Mouse (Mus musculus) lung, adult 2 months (tissue): ENCODE measurements around the gene Arid3a. TPM values are rescaled to one million over a fixed set of nuclear protein-coding genes. Genes with fewer than 3 reads are reported as not detected.
"Not testable (repeated sequence)": the region's sequence is repeated elsewhere in the genome, so short reads cannot be mapped to it uniquely, and the experiment has no call there.

Experiments
- DNase-seq: peaks from one replicate; pipeline ENCODE4 v3.0.0; 2022
- H3K4me1 ChIP-seq: fragments of 200-500 bp; 2 replicates; pipeline ENCODE4 v1.6.1; 2011; ENCODE audit warnings: low read length; ENCODE audit not compliant: control insufficient read depth, insufficient read depth
- H3K4me3 ChIP-seq: fragments of 200-500 bp; replicated peaks from 2 replicates; pipeline ENCODE3; 2011; ENCODE audit warnings: low read depth, mild to moderate bottlenecking, control low read depth, low read length; ENCODE audit errors: extremely low read depth
- CTCF ChIP-seq: fragments of 200-500 bp; IDR thresholded peaks from 2 replicates; pipeline ENCODE4 v1.5.1; 2011; ENCODE audit warnings: mild to moderate bottlenecking, low read length, control low read depth; ENCODE audit not compliant: insufficient read depth
- POLR2A ChIP-seq: fragments of 200-500 bp; IDR thresholded peaks from 2 replicates; pipeline ENCODE4 v1.6.1; 2011; ENCODE audit warnings: low read depth, mild to moderate bottlenecking, control low read depth, low read length, borderline replicate concordance; ENCODE audit errors: extremely low read depth
- WGBS: fragments of 180-500 bp; shearing (Covaris S2); methylation state at CpG from one replicate; pipeline ENCODE4 v1.1.7; 2018; 5-methylcytosine and 5-hydroxymethylcytosine counted together
- polyA plus RNA-seq: library from polyadenylated mRNA; depleted of rRNA; stranded (reverse); fragments of >200 nt; gene quantifications from 2 replicates; pipeline ENCODE4 v1.2.3, GENCODE M21; 2012

The Arid3a gene
- polyA plus RNA-seq, 1 experiment, result 7.8 TPM

DNA sequence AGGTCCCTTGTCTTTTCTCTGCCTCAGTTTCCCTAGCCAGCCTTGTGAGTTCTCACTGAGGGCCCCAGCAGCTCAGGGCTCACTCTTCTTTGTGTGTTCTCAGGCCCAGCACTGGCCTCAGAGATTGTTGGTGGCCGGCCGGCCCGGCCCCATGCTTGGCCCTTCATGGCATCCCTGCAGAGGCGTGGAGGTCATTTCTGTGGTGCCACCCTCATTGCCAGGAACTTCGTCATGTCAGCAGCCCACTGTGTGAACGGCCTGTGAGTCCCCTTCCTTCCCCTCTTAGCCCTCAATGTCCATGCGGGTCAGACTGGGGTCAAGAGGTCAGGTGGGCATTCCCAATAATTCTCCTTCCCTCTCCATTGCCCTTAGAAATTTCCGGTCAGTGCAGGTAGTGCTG is 40.2 kb upstream of the Arid3a start:
- TF ChIP-seq POLR2A, result no peak
- TF ChIP-seq CTCF, result no peak
- WGBS, result 84% methylated on average over 8 of the region's 8 CpGs
- peaks cover 5% of the 10 kb centered on the region; the same call in 1 of the 2 replicates for H3K4me1 ChIP-seq
- no peak overlapping the region for H3K4me3 ChIP-seq
- DNase-seq, result no peak

DNA sequence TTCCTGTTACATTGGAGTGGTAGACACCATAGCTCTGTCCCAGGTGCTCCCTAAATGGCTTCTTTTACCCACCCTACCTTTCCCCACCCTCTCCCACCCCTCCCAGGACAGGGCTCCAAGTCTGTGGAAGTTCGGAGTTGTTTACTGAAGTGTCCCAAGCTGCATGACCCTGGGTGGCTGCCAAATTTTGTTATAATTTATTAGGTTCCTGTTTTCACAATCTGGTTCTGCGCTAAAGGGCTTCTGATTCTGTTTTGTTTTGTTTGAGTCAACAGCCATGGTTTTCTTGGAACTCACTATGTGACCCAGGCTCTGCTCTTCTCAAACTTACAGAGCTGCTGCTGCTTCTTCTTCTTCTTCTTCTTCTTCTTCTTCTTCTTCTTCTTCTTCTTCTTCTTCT is 37.5 kb upstream of the Arid3a start:
- no peak for TF ChIP-seq CTCF
- no peak for TF ChIP-seq POLR2A
- no peak for DNase-seq
- WGBS, result 16% methylated on average over 2 of the region's 2 CpGs
- Histone ChIP-seq H3K4me3 (no peak overlapping the region), H3K4me1 (peaks cover under 1% of the 10 kb centered on the region; the same call in 1 of the 2 replicates)

DNA sequence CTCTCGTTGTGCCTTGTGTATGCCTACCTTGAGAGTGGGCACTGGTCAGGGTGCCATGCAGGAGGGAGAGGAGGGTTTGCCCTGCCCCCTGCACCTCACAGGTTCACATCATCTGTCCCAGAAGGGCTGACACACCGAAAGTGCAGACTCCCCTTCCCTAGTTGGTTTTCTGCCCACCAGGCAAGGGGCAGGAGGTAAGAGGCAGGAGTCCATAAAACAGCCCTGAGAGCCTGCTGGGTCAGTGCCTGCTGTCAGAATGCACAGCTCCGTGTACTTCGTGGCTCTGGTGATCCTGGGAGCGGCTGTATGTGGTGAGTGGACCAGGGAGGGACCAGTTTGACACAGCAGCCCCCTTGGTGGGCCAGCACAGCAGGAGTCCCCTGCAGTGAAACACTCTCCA is 36.2 kb upstream of the Arid3a start, which contains the start of gene Cfd:
TSS of gene Cfd (plus strand) at position 184 of the 400 bp plus-strand sequence.
- TF ChIP-seq CTCF (no peak), POLR2A (no peak)
- WGBS, result 42% methylated on average over 5 of the region's 5 CpGs
- no peak within 1 kb of the TSS for H3K4me3 ChIP-seq

DNA sequence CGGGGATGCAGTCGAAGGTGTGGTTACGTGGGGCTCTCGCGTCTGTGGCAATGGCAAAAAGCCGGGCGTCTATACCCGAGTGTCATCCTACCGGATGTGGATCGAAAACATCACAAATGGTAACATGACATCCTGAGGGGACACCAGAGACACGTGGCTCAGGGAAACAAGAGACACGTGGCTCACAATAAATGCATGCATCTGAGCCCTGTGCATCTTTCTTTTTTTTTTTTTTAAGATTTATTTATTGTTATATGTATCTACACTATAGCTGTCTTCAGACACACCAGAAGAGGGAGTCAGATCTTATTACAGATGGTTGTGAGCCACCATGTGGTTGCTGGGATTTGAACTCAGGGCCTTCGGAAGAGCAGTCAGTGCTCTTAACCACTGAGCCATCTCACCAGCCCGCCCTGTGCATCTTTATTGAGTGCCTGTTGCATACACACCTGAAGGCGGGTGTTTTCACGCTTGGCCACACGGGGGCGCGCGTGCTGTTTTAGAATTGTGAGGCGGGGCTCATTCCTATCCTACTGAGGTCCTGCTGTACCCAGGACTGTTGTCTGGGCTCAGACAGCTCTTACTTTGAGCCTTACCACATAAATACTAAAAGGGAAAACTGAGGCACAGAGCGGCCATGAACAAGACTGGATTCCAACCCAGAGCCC is 34.3 kb upstream of the Arid3a start:
- WGBS, result 36% methylated on average over 22 of the region's 22 CpGs
- TF ChIP-seq CTCF, result peak; percentile 65
- H3K4me1 ChIP-seq, H3K4me3 ChIP-seq: not testable (repeated sequence)
- peak; percentile 79 for DNase-seq

More for the DNA sequence above, 36.2 kb upstream of the Arid3a start, which contains the start of gene Cfd:
- DNase-seq, result no peak
- no peaks in the 10 kb centered on the region for H3K4me1 ChIP-seq

DNA sequence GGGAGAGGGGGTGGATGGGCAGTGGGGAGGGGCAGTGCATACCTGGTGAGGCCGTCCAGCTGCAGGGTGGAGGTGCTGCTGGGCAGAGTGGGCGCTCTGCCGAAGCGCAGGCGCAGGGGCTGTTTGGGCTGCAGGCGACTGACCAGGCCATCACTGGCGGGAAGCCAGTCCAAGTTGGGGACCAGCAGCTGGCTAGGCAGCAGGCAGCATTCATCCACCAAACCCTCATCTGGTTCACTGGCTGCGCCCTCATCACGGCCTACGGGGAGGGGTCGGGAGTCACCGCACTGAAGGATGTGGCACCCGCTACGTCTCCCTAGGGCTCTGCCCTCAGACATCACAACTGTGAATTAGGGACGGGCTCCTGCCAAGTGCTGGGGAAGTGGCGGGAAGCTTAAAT is 30.5 kb upstream of the Arid3a start:
- no peak for DNase-seq
- Histone ChIP-seq H3K4me3 (no peak overlapping the region), H3K4me1 (no peaks in the 10 kb centered on the region)
- TF ChIP-seq CTCF, result no peak
- TF ChIP-seq POLR2A, result no peak
- WGBS, result 81% methylated on average over 16 of the region's 16 CpGs

DNA sequence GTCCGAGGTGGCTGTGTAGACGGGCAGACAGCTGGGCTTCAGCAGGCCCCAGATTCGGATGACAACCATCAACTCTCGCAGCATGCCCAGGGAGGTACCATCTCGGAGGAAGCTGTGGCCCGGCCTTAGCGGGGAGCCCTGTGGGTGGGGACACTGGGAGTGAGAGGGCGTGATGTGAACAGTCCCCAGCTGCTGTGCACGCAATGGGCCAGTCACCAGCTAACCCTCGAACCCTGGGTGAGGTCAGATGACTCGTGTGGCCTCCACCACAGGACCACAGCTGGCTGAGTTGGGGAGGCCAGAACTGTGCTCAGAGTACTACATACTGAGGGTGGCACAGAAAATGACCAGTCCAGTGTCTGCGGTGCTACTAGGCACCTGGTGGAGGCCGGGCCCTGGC is 30.0 kb upstream of the Arid3a start:
- 63% methylated on average over 13 of the region's 13 CpGs for WGBS
- no peak overlapping the region for H3K4me3 ChIP-seq
- DNase-seq, result peak; percentile 26
- TF ChIP-seq CTCF (no peak), POLR2A (no peak)
- no peaks in the 10 kb centered on the region for H3K4me1 ChIP-seq

DNA sequence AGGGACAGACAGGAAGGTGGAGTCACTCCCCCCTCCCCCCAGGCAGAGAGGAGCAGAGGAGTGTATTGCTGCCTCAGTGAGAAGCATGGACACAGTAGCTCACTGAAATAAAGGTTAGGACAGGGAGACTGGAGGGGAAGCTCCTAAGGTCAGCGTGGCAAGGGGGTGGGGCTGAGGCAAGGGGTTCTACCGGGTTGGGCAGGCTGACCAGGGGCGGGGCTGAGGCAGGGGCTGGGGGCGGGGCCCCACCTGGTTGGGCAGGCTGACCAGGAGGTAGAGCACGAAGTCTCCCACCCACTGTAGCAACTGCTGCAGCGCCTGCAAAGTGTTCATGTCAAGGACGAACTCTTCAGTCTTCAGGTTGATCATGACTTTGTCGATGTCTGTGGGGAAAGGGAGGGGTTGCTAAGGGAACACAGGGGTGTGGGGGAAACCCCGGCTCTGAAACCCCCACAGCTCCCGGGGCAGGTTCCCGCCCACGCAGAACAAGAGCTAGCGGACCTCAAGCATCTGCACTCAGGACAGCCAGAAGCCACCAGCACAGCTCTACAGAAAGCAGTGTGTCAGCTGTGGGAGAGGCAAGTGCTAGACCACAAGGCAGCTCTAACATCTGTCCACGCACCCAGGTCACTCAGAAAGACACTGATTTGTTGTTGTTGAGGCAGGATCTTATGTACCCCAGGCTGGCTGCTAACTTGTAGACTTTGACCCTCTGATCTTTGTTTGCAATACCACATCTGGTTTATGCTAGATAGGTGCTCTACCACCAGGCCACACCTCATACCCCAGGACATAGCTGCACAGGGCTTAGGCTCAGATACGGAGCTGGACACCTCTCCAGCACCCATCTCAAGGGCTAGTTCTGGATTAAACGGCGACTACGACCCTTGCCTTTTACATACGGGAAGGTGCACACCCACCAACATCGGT is 29.3 kb upstream of the Arid3a start:
- Histone ChIP-seq H3K4me1 (no peaks in the 10 kb centered on the region), H3K4me3 (no peak overlapping the region)
- WGBS, result 65% methylated on average over 20 of the region's 20 CpGs
- no peak for DNase-seq
- TF ChIP-seq CTCF (no peak), POLR2A (no peak)

DNA sequence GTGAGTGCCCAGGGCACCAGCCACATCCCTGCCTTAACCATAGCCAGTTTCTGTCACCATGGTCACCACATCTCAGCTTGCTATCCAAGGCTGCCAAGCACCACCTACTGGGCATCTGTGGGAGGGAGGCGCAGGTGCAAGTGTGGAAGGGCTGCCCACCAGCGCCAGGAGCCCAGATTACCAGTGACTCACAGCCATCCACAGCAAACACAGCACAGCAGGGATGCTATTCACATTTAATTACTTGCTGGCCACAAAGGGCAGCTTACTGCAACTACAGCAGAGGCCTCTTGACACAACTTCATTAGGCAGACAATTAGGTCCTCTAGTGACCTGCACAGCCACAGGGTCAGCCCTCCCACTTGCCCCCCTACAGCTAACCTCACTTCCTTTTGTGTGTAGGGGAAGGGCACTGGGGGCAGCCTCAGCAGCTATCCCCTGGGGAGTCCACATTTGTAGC is 25.9 kb upstream of the Arid3a start:
- TF ChIP-seq CTCF (no peak), POLR2A (no peak)
- Histone ChIP-seq H3K4me1 (no peaks in the 10 kb centered on the region), H3K4me3 (no peak overlapping the region)
- WGBS, result 69% methylated on average over 2 of the region's 2 CpGs
- DNase-seq, result no peak

DNA sequence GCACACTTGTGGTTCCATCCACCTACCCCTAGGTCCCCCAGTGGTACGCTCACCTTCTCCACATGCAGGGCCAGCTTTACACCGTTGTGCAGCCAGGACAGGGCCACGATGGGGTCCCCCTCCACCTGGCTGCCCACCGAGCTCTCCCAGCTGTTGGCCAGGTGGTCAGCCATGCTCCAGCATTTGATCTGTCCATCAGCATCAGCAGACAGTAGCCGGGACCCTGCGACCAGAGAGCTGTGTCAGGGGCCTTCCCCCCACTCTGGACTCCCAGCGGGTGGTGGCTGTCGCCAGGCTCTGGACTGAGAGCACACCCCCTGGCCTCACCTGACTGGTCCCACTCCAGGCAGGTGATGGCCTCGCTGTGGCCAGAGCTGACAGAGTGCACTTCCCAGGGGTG is 20.1 kb upstream of the Arid3a start:
- DNase-seq, result no peak
- H3K4me1 ChIP-seq, result peaks cover 3% of the 10 kb centered on the region
- no peak overlapping the region for H3K4me3 ChIP-seq
- 89% methylated on average over 9 of the region's 9 CpGs for WGBS
- no peak for TF ChIP-seq POLR2A
- TF ChIP-seq CTCF, result no peak

DNA sequence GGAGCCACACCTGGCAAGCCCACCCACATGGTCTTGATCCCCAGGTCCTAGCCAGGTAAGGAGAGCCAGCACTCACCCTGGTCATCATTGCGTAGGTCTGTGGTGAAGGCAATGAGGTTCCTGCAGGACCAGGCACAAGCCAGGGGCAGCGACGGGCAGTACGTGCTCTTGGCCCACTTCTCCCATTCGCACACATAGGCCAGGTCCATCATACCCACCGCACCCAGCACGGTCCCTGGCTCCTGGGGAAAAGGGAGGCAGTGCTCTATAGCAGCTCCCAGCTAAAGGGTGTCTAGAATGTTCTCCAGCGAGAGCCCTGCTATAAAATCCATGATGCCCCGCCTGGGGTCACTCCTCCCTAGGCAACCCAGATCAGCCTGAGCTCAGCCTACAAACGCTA is 19.4 kb upstream of the Arid3a start:
- TF ChIP-seq POLR2A (no peak), CTCF (no peak)
- DNase-seq, result no peak
- WGBS, result 93% methylated on average over 10 of the region's 10 CpGs
- peaks cover 3% of the 10 kb centered on the region for H3K4me1 ChIP-seq
- H3K4me3 ChIP-seq, result no peak overlapping the region
